Mouse (Mus musculus): ENCODE measurements around the gene Nol10. TPM values are rescaled to one million over a fixed set of nuclear protein-coding genes. Genes with fewer than 3 reads are reported as not detected.

The Nol10 gene
- polyA plus RNA-seq, 1 experiment from 2014 or later, result 15.0 TPM

DNA sequence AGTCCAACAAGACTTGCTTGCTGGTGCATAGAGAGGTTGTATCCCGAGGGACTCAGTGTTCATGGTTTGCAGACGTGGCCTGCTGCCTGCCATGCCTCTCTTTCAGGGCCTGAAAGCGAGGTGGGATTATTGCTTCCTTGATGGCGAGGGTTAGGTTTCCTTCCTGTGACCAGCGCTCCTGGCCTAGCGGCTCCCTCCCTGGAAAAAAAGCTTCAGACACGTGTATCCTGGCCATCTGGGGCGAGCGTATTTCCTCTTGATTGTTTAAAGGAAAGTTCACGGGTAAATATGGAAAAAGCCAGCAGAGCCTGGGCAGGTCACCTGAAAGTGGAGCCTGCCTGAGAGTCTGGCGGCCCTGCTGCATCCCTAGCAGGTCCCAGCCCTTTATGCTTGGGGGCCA, 96.1 kb downstream of the Nol10 start:
- WGBS, result 46% methylated on average over 11 of the region's 11 CpGs
- H3K9ac ChIP-seq (ENCODE audit: low read depth, low read length), result no peak overlapping the region
- ATAC-seq (replicated peaks; ENCODE audit: low FRiP score, low read depth), result no peak
- no peak overlapping the region for H3K27ac ChIP-seq
- no peaks in the 10 kb centered on the region for H3K36me3 ChIP-seq (ENCODE audit: insufficient read depth, low read length)
- no peak overlapping the region for H3K4me2 ChIP-seq (ENCODE audit: low read length)
- H3K4me1 ChIP-seq (replicated peaks; ENCODE audit: insufficient read depth, low read length), result no peaks in the 10 kb centered on the region
- peak; percentile 69 for DNase-seq (ENCODE audit: low spot score)
- no peaks in the 10 kb centered on the region for H3K9me3 ChIP-seq (replicated peaks; ENCODE audit: low read length)
- no peaks in the 10 kb centered on the region for H3K27me3 ChIP-seq (ENCODE audit: insufficient read depth, low read length)
- no peak for TF ChIP-seq CTCF (IDR thresholded peaks at IDR 0.05; ENCODE audit: low read depth)
- H3K4me3 ChIP-seq (replicated peaks; ENCODE audit: low read depth, low read length), result no peak overlapping the region

DNA sequence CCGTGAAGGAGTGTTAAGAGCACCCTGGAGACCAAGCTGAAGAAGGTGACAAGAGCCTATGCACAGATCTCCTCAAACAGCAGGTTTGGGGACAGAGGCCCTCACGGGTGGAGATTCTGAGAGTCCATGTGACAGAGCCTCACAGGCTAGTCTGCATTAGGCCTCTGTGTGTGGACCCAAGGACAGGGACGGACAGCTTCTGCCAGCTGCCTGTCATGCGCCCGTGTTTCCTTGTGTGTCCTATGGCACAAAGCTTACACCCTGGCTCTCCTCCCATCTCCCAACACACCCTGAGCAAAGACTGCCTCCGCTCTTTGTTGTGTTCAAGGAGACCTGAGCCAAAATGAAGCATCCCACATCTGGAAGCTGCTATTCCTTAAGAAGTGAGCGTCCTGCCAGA, 97.0 kb downstream of the Nol10 start:
- WGBS, result 88% methylated on average over 7 of the region's 7 CpGs
- no peaks in the 10 kb centered on the region for H3K36me3 ChIP-seq (ENCODE audit: insufficient read depth, low read length)
- H3K9me3 ChIP-seq (replicated peaks; ENCODE audit: low read length), result no peaks in the 10 kb centered on the region
- no peak for TF ChIP-seq CTCF (IDR thresholded peaks at IDR 0.05; ENCODE audit: low read depth)
- H3K4me2 ChIP-seq (ENCODE audit: low read length), result no peak overlapping the region
- H3K4me3 ChIP-seq (replicated peaks; ENCODE audit: low read depth, low read length), result no peak overlapping the region
- ATAC-seq (replicated peaks; ENCODE audit: low FRiP score, low read depth), result no peak
- no peak for DNase-seq (ENCODE audit: low spot score)
- no peak overlapping the region for H3K27ac ChIP-seq
- H3K27me3 ChIP-seq (ENCODE audit: insufficient read depth, low read length), result no peaks in the 10 kb centered on the region
- 0 out of 2 replicates have a peak, but pooled peaks cover 4% of the 10 kb centered on the region for H3K4me1 ChIP-seq (replicated peaks; ENCODE audit: insufficient read depth, low read length)
- no peak overlapping the region for H3K9ac ChIP-seq (ENCODE audit: low read depth, low read length)

- 0 out of 2 replicates have a peak, but pooled peaks cover 4% of the 10 kb centered on the region for H3K4me1 ChIP-seq (replicated peaks; ENCODE audit: insufficient read depth, low read length)
- 71% methylated on average over 3 of the region's 3 CpGs for WGBS
- no peak for TF ChIP-seq CTCF (IDR thresholded peaks at IDR 0.05; ENCODE audit: low read depth)
- no peak overlapping the region for H3K27ac ChIP-seq
- ATAC-seq (replicated peaks; ENCODE audit: low FRiP score, low read depth) (no peak), DNase-seq (ENCODE audit: low spot score) (no peak)
- H3K4me3 ChIP-seq (replicated peaks; ENCODE audit: low read depth, low read length), result no peak overlapping the region
- H3K9ac ChIP-seq (ENCODE audit: low read depth, low read length), result no peak overlapping the region
- no peaks in the 10 kb centered on the region for H3K9me3 ChIP-seq (replicated peaks; ENCODE audit: low read length)
- no peak overlapping the region for H3K4me2 ChIP-seq (ENCODE audit: low read length)
- no peaks in the 10 kb centered on the region for H3K27me3 ChIP-seq (ENCODE audit: insufficient read depth, low read length)
- H3K36me3 ChIP-seq (ENCODE audit: insufficient read depth, low read length), result no peaks in the 10 kb centered on the region
Measured at GRCm38 (mm10) chr12:17448781-17449180, 100.5 kb downstream of the Nol10 start.

GRCm38 (mm10) chr12:17449661-17450091, 101.4 kb downstream of the Nol10 start:
- 0 out of 2 replicates have a peak, but pooled peaks cover 4% of the 10 kb centered on the region for H3K4me1 ChIP-seq (replicated peaks; ENCODE audit: insufficient read depth, low read length)
- no peak overlapping the region for H3K4me2 ChIP-seq (ENCODE audit: low read length)
- H3K27me3 ChIP-seq (ENCODE audit: insufficient read depth, low read length), result no peaks in the 10 kb centered on the region
- no peak overlapping the region for H3K27ac ChIP-seq
- no peaks in the 10 kb centered on the region for H3K36me3 ChIP-seq (ENCODE audit: insufficient read depth, low read length)
- H3K9me3 ChIP-seq (replicated peaks; ENCODE audit: low read length), result no peaks in the 10 kb centered on the region
- DNase-seq (ENCODE audit: low spot score), result no peak
- no peak for ATAC-seq (replicated peaks; ENCODE audit: low FRiP score, low read depth)
- WGBS, result 92% methylated on average over 4 of the region's 4 CpGs
- TF ChIP-seq CTCF (IDR thresholded peaks at IDR 0.05; ENCODE audit: low read depth), result no peak
- no peak overlapping the region for H3K9ac ChIP-seq (ENCODE audit: low read depth, low read length)
- no peak overlapping the region for H3K4me3 ChIP-seq (replicated peaks; ENCODE audit: low read depth, low read length)

GRCm38 (mm10) chr12:17450503-17450902, 102.2 kb downstream of the Nol10 start:
- Histone ChIP-seq H3K9ac (ENCODE audit: low read depth, low read length) (no peak overlapping the region), H3K4me3 (replicated peaks; ENCODE audit: low read depth, low read length) (no peak overlapping the region), H3K9me3 (replicated peaks; ENCODE audit: low read length) (no peaks in the 10 kb centered on the region), H3K36me3 (ENCODE audit: insufficient read depth, low read length) (no peaks in the 10 kb centered on the region), H3K4me1 (replicated peaks; ENCODE audit: insufficient read depth, low read length) (0 out of 2 replicates have a peak, but pooled peaks cover 4% of the 10 kb centered on the region), H3K27me3 (ENCODE audit: insufficient read depth, low read length) (no peaks in the 10 kb centered on the region), H3K4me2 (ENCODE audit: low read length) (no peak overlapping the region), H3K27ac (no peak overlapping the region)
- DNase-seq (ENCODE audit: low spot score) (no peak), ATAC-seq (replicated peaks; ENCODE audit: low FRiP score, low read depth) (no peak)
- TF ChIP-seq CTCF (IDR thresholded peaks at IDR 0.05; ENCODE audit: low read depth), result no peak
- 83% methylated on average over 4 of the region's 4 CpGs for WGBS

DNA sequence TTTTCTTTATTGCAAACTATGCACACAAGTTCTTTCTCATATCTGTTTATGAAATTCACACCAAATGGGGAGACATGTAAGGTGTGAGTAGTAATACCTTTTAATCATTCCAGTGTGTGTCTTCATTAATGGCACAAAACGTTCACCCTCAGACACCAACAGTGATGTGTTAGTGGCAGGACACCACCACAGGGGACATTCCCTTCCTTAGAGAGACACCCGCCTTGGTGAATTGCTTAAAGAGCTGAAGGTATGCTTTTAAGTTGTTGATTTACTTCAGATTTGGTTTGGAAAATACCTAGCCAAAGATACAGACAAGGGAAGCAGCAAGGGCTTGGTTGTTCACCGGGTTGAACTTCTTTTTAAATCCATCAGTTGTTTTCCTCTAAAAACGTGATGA, 102.7 kb downstream of the Nol10 start:
- Histone ChIP-seq H3K9ac (ENCODE audit: low read depth, low read length) (no peak overlapping the region), H3K36me3 (ENCODE audit: insufficient read depth, low read length) (no peaks in the 10 kb centered on the region), H3K27ac (no peak overlapping the region), H3K27me3 (ENCODE audit: insufficient read depth, low read length) (no peaks in the 10 kb centered on the region), H3K9me3 (replicated peaks; ENCODE audit: low read length) (no peaks in the 10 kb centered on the region), H3K4me3 (replicated peaks; ENCODE audit: low read depth, low read length) (no peak overlapping the region), H3K4me2 (ENCODE audit: low read length) (no peak overlapping the region), H3K4me1 (replicated peaks; ENCODE audit: insufficient read depth, low read length) (0 out of 2 replicates have a peak, but pooled peaks cover 4% of the 10 kb centered on the region)
- ATAC-seq (replicated peaks; ENCODE audit: low FRiP score, low read depth), result no peak
- no peak for TF ChIP-seq CTCF (IDR thresholded peaks at IDR 0.05; ENCODE audit: low read depth)
- 75% methylated on average over 4 of the region's 4 CpGs for WGBS
- no peak for DNase-seq (ENCODE audit: low spot score)

DNA sequence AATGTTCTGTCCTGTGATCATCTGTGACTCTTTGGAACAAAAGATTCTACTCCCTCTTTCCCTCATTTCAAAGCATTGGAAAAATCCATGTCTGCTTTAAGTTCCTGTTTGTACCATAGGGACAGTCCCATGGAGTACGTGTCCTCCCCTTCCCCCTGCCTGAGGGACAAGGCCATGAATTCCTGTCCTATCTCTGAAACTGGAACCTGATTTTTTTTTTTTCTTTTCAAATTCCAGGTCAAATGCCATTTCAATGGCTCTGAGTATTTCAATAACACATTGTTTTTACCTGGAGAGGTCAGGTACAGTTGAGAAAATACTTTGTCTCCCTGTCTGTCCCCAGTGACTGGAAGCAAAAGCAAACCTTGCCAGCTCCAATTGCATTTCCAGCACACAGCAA, 104.0 kb downstream of the Nol10 start:
- no peak overlapping the region for H3K9ac ChIP-seq (ENCODE audit: low read depth, low read length)
- H3K4me1 ChIP-seq (replicated peaks; ENCODE audit: insufficient read depth, low read length), result 0 out of 2 replicates have a peak, but pooled peaks cover 4% of the 10 kb centered on the region
- ATAC-seq (replicated peaks; ENCODE audit: low FRiP score, low read depth) (no peak), DNase-seq (ENCODE audit: low spot score) (no peak)
- no peaks in the 10 kb centered on the region for H3K9me3 ChIP-seq (replicated peaks; ENCODE audit: low read length)
- no peak overlapping the region for H3K4me3 ChIP-seq (replicated peaks; ENCODE audit: low read depth, low read length)
- 66% methylated on average over 1 of the region's 1 CpGs for WGBS
- H3K4me2 ChIP-seq (ENCODE audit: low read length), result no peak overlapping the region
- H3K36me3 ChIP-seq (ENCODE audit: insufficient read depth, low read length), result no peaks in the 10 kb centered on the region
- H3K27ac ChIP-seq, result no peak overlapping the region
- no peak for TF ChIP-seq CTCF (IDR thresholded peaks at IDR 0.05; ENCODE audit: low read depth)
- no peaks in the 10 kb centered on the region for H3K27me3 ChIP-seq (ENCODE audit: insufficient read depth, low read length)

All from kidney, postnatal 0 days (tissue).